Mouse (Mus musculus) megakaryocyte-erythroid progenitor cell, adult 5-6 weeks (primary cell): ENCODE measurements around the gene Orm1. TPM values are rescaled to one million over a fixed set of nuclear protein-coding genes. Genes with fewer than 3 reads are reported as not detected.
A peak's percentile ranks its signal among the peaks of the same experiment; 100 is the strongest.

Source experiments
- ATAC-seq: replicated peaks from 2 replicates; pipeline ENCODE4 v1.8.0; 2016; ENCODE audit warnings: mild to moderate bottlenecking, inconsistent platforms; ENCODE audit not compliant: severe bottlenecking, poor library complexity, low FRiP score, low TSS enrichment
- total RNA-seq, 2 experiments: library from RNA; stranded (forward) in 1 of 2; stranded (reverse) in 1 of 2; fragments of 200-1000, 215-1000 nt in 1 of 2; fragments of >200 nt in 1 of 2; fragmentation: Nextera tagmentation in 1 of 2; gene quantifications; 2 replicates each; pipeline ENCODE4 v1.2.3; 2014 to 2017

Orm1 gene
- total RNA-seq (2014; fragmentation: Nextera tagmentation) (not detected in 2 replicates), total RNA-seq (2017) (5.1 TPM in 1 of 2 replicates, not detected in the other)

DNA sequence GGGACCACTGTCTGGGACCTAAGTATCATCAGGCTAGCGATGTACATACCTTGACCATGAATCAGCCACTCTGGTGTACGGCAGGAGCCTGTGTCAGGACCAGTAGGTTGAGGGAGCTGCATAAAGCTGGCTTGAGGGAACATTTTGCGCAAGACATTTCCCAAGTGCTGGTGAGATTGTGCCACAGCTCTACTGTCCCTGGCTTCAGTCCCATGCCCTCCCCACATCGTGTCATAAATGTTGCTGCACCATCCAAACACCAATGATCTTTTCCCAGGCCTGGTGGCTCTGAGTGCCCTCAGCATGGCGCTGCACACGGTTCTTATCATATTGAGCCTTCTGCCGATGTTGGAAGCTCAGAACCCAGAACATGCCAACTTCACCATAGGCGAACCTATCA, at the start of gene Orm1:
TSS of gene Orm1 (plus strand) at position 266 of the 400 bp plus-strand sequence.
- ATAC-seq = no peak

DNA sequence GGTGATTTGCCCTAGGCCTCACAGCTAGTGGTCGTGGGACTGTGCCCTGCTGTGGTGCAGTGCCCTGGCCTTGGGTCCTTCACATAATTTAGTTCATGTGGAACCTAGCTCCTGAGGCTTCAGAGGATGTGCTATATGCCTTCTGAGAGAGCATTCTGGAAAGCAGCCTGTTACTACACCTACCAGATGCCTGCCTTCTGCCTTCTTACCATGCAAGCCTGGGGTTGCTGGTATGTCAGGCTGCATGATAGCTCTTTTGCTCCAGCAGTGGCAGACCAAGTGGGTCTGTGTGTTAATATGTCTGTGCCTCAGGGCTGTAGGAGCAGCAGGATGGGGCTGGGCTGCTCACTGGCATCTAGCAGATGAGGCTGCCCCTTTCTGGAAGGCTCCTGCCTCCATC, 48.7 kb upstream of the Orm1 start:
- ATAC-seq = no peak

DNA sequence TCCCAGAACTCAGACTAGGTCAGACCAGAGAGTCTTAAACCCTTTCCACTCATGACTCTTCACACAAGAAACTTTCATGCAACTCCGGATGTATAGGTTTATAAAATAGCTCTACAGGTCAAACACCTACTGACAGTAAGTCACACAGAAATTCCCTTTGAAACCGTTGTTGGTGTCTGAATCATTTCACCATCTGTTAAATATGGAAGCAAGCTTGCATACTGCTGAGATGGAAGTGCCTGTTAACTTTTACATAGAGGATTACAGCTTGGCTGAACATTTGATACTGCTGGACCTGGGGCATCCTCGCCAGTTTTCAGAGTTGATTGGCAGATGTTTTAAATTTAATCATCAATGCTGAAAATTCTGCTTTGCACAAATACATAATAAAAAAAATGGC, 48.1 kb upstream of the Orm1 start:
- ATAC-seq = no peak

DNA sequence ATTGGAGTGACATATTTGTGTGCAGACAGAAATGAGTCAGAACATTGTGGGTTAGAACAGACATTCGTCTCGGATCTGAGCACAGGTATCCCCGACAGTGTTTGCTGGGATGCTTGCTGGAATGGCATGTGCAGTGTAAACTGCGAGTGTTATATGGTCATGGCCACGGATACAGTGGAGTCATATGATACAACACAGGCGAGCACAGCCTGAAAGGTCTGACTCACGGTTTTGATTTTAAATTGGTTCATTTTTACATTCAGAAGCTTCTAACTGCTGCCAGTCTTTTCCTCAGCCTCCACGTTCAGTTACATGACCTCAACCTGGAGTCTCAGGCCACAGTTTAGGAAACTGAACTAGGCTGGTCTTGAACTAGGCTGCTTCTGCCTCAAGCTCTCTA, 47.5 kb upstream of the Orm1 start:
- ATAC-seq = no peak

DNA sequence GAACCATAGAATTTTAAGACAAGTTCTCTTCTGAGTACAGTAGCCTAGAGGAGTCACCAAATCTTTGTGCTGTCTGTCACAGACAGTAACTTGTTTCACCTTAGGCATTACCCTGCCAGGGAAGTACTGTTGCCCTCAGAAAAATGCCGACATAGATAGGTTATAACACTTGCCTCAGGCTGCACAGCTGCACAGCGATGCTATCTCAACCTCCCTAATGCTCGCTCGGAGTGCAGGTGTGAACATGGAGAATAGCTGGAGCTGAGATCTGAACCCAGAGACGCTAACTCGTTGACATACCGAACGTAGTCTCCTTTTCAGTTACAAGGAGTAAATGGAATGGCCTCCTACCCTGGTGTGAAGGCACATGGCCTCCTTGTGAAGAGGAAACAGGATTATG, 46.2 kb upstream of the Orm1 start:
- ATAC-seq = no peak

DNA sequence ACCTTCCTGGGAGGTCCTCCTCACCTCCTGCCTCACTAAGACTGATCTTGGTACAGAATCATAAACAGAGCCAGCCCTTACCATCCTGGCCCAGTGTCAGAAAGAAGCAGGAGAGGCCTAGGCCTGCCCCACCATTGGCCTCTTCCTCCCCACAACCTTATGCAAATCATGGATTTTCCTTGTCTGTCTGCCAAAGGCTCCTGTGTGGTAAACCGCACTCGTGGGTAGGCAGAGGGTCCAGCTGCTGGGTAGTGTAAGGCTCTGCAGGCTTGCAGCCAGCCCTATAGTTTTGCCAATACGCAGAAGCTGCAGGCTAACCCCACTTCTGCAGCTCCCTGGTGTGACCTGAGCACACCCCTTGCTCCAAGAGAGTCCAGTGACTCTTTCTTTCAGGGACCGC, 41.7 kb upstream of the Orm1 start:
- ATAC-seq = no peak

DNA sequence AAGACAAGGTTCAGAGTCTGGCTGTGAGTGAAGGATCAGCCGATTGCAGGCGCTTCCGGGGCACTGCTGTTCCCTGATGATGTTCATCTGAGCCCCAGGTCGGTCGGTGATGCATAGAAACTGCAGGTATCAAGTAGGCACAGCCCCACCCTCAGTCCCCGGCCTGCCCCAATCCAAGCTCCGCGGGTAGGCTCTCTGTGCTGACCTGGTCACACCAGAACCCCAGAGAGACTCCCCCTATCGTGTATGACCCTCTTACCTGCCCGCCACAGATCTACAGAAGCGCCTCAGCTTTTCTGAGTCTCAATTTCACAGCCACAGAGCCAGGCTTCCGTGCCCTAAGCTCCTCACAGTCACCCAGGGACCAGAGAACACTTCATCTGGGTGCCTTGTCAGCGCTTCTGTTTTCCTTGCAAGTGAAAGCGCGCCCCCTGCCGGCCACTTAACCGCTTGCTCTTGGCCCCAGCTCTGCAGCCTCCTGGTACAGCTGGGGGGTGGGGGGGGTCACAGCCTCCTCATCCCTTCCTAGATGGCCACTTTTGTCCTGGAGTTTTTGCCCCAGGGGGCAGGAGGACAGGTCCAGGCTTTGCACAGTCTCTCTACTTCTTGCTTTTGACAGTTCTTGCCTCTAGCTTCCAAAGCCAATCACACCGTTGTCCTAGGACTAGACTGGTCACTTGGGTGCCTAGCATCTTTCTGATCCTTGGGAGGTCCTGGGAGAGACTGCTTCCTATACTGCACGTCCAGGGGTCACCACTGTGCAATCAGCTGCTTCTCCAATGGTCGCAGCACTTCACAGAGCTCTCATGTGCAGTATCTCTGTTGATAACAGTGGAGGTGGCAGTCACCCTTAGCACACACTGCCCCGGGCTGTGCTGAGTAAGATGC, 36.9 kb upstream of the Orm1 start:
- peak; percentile 86 for ATAC-seq

DNA sequence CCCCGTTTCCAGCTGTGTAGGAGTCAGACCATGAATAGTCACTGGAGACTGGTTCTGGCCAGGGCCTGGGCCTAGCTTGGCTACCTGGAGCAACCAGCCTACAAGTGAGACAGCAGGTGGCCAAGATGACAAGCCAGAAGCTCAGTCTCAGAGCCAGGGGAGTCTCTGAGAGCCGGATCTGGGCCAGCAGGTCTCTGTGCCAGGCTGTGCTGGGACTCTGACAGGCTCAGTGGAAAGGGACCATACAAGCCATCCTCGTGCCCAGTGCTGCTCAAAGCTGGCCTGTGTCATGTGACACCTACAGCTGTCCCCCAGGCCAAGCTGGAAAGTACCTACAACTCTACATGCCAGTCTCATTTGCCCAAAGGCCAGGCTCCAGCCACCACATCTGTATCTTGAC, 36.0 kb upstream of the Orm1 start:
- no peak for ATAC-seq

DNA sequence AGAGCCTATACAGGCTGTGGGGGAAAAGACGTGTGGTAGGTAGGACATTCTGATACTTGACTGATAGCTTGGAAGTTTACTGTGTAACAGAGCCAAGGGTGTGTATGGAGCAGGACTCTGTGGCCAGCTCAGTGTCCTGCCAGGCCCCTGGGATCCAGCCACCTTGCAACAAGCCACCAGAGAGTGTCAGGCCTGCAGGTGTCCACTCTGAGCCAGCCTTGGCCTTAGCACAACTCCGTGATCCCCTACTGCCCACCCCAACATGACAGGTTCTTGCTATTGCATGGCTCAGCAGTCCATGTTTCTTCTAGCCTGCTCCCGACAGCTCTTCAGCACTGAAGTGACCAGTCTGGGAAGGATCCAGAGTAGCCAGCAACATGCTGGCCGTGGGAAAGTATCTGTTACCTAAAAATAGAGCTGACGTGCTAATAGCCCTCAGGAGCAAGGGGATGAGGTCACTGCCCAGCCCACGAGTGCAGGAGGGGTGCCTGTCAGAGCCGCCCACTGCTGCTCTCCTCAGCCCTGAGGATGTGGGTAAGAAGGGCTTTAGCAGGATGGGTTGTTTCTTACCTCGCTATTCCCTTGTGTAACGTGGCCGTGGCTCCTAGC, 34.0 kb upstream of the Orm1 start:
- no peak for ATAC-seq

DNA sequence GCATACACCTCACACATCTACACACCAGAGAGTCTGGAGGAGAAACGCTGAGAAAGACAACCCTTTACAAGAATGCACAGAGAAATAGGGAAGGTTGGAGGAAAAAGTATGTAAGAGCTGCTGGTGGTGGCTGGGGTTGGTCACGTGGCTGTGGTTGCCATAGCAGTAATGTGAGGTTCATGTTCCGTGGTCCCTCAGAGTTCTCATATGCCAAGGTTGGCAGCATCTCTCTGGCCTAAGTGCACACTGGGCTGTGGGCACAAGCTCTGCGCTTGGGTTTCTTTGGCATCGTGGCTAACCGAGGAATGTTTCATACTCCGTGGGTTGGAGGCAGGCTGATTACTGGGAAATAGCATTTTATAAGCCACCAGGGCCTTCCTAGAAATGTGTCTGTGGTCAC, 32.9 kb upstream of the Orm1 start:
- no peak for ATAC-seq

DNA sequence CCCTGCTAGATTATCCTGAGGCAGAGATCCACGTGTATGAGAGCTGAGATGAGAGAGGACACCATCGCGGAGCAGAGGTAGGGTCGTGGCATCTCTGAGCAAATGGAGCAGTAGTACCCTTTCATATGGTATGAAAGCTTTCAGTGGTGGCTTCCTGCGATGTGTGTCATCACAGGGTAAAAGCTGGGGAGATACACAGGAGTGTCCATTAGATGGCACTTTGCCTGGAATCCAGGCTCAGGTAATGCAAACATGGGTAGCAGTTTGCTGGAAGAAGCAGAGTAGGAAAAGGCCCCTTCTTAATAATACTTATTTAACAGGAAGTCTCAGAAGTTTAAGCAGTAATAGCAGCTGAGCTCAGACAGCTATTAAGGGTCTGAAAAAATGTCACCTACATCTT, 30.3 kb upstream of the Orm1 start:
- no peak for ATAC-seq

DNA sequence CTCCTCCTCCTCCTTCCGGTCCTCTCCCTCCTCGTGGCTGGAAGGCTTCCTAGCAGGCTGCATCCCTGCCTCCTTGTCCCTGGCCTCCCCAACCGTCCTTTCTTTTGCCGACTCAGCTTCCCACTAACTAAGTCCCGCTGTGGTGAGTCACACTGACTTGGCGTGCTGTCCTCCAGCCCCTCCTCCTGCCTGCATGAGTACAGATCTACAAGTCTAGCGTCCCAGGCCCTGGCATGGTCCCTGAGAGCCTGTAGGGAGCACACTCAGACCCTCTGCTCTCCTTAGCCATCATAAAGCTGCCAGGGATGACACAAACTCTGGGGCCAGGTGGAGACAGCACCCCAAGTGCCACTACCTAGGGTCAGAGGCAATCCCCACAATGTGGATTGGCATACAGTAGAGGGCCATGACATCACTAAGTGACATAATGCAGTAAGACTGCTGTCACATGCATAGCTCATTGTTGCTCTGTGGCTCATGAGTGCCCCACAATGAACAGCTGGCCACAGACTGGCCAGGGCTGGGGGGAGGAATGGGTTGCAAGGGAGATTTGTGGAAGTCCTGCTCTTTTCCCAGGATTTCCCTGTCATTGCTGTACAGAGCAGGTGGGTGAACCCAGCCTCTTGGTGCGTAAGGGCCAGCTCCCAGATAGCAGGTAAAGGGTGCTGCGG, 28.1 kb upstream of the Orm1 start:
- ATAC-seq = no peak

DNA sequence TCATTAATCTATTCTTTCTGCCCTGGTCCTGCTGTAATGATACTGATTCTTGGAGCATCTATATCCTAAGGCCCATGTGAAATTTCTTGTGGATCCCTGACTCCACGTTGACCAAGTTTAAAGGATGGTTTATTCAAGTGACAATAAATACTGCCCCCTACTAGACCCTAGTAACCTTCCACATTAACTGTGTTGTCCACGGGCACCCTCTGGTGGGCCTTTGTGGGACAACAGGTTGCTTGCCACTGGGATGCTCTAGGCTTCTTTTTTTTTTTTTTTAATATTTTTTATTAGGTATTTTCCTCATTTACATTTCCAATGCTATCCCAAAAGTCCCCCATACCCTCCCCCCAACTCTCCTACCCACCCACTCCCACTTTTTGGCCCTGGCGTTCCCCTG, 24.8 kb upstream of the Orm1 start:
- ATAC-seq = peak; percentile 65

DNA sequence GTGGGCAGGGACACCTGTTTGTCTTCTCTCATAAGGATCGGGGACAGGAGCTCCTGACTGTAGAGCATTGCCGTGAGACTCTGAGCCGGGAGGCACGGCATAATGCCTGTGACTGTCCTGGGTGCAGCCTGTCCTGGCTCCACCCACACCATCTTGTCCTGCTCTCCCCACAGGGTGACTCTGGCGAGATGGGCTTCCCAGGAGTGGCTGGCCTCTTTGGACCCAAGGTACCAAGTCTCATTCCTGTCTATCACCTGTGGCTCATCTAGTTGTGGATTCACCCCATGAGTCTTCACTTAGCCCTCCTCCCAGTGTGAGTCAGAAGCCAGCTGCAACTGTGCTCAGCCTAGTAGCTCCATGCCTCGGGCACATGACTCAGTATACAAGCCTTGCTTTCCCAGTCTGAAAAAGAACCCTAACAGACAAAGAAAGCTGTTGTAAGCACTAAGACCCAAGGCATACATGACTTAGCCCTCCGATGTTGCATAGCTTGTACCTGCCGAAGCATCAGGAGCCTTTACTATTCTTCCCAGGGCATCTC, 21.0 kb upstream of the Orm1 start:
- ATAC-seq = no peak

DNA sequence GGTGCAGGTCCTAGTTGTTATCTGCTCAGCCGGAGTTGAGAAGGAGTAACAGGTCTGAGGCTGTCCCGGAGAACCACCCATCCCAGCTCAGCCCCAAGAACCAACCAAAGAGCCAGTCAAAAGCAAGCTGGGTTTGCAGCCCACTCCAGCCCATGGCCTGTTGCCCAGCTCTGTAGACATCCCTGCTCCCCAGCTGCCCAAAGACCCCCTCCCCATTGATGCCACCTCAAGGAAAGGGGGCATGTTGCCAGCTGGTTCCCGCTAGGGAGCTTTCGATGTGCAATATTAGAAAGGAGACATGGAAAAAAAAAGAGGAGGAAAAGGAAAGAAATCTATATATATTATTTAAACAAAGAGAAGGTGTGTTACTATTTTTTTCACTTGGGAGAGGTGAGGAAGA, 11.0 kb upstream of the Orm1 start:
- ATAC-seq = no peak

DNA sequence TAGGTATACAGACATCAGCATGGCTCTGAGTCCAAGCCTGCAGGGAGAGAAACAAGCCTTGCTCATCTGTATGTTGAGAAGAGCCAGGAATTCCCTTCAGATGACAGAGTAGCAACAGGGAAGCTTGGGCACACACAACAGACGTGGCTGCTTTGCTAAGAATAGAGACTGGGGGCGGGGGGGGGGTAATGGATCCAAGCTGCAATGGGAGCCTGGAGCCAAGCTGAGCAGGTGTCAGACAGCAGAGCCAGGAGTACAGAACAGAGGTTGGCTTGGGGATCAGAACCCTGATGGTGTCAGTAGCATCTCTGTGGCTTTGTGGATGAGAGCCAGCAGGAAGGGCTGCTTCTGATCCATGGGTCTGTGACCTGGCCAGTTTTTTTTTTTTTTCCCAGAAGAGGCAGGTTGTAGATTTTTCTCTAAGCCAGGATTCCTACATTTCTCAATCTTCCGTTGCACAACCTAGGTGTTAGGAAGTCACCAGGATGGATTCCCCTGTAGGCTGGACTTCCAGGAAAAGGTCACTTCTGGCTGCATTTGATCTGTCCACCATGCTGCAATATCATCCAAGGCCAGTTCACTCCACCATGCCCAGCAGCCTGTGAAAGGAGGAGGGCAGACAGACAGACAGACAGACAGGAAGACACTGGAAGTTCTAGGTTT, 5.8 kb upstream of the Orm1 start:
- ATAC-seq = no peak

DNA sequence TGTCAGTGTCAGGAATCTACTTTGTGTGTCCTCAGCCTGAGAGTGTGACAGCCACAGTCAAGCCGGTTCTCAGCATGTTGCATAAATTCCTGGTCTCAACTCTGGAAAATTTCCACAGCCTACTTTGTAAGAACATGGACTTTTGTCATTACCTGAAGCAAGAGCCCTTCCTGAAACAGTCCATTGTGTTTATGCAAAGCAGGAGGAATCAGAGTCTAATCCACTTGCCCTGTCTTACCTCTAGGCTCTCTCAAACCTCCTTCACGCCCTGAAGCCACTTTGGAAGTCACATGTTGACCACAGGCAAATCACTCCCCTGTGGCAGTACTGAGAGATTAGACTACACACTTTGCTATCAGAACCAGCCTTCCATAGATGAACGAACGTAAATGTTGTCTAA, 1.9 kb upstream of the Orm1 start:
- ATAC-seq = no peak

DNA sequence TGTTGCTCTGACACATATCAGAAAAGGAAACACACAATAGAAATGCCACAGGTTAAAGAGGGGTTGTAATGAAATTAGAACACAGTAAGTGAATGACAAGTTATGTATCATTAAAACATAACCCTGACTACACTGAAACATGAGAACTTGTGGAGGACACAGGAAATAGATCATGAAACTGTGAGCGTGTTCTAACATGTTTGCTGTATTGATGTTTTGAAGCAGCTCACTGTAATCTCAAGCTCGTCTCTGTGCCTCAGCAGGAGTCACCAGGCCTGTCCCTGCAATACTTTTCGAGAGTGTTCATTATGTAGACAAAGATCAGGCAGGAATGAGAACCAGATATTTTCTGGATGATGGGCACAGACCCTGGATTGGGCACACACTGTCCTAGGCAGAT, 752 bp upstream of the Orm1 start:
- ATAC-seq = no peak

DNA sequence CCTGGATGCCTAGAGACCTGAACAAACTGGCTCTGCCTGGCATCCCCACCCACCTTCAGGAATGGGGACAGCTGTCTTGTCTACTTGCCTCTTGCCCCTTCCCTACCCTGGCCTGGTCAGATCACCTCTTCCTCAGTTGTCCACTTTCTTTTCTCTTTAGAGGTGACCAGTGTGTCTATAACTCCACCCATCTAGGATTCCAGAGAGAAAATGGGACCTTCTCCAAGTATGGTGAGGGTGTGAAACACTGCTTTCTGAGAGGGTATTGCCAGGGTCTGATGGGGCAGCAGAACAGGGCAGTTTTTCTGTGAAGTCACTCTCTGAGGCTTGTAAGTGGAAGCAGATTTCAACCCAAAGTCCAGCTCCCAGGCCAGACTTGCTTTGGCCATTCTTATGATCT, 901 bp downstream of the Orm1 start:
- ATAC-seq = no peak

DNA sequence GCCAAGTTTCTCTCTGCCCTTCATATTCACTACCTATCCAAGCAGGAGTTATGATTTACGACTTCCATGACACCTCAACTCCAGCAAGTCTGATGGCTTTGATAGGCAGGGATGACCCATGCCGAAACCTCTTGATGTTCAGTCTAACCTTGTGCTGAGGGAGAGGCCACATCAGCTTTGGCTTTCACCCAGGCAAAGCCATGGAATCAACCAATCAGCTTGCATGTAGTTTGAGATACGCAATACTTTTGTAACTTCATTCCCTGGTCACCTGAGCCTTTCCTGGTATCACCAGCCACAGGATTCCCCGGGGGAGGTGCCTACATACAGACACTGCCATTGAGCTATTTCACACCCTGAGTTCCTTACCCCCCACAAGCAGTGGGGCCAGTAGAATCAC, 2.3 kb downstream of the Orm1 start:
- no peak for ATAC-seq
